Mouse (Mus musculus) neural tube, embryonic 12.5 days (tissue): ENCODE data around the gene Smu1. TPM values are rescaled to one million over a fixed set of nuclear protein-coding genes. Genes with fewer than 3 reads are reported as not detected.
A peak's percentile ranks its signal among the peaks of the same experiment; 100 is the strongest.
"Not testable (repeated sequence)": the region's sequence is repeated elsewhere in the genome, so short reads cannot be mapped to it uniquely, and the experiment has no call there.

ENCODE experiments used
- ATAC-seq: fragments of 200-750 bp; cut with Nextera tagmentation; 2 replicates; pipeline ENCODE4 v1.8.0; 2017; ENCODE audit warnings: low read depth, mild to moderate bottlenecking, moderate TSS enrichment, moderate library complexity; ENCODE audit not compliant: low FRiP score
- H3K27ac ChIP-seq: fragments of 300-500 bp; sonication (generic); 2 replicates; pipeline ENCODE4 v1.5.1; 2016
- H3K27me3 ChIP-seq: fragments of 300-500 bp; sonication (generic); replicated peaks from 2 replicates; pipeline ENCODE4 v1.6.1; 2016; ENCODE audit warnings: mild to moderate bottlenecking
- H3K36me3 ChIP-seq: fragments of 300-500 bp; sonication (generic); 2 replicates; pipeline ENCODE4 v1.6.1; 2016; ENCODE audit warnings: mild to moderate bottlenecking
- H3K4me1 ChIP-seq: fragments of 300-500 bp; sonication (generic); 2 replicates; pipeline ENCODE4 v1.6.1; 2016
- H3K4me2 ChIP-seq: fragments of 300-500 bp; sonication (generic); replicated peaks from 2 replicates; pipeline ENCODE4 v1.6.1; 2016; ENCODE audit warnings: mild to moderate bottlenecking
- H3K4me3 ChIP-seq: fragments of 300-500 bp; sonication (generic); 2 replicates; pipeline ENCODE4 v1.5.1; 2016
- H3K9ac ChIP-seq: fragments of 300-500 bp; sonication (generic); 2 replicates; pipeline ENCODE4 v1.6.1; 2016; ENCODE audit warnings: mild to moderate bottlenecking
- H3K9me3 ChIP-seq: fragments of 300-500 bp; sonication (generic); 2 replicates; pipeline ENCODE4 v1.6.1; 2016; ENCODE audit warnings: mild to moderate bottlenecking
- WGBS: fragments of 180-500 bp; shearing (Covaris S2); methylation state at CpG from one replicate; pipeline ENCODE4 v1.1.7; 2016; 5-methylcytosine and 5-hydroxymethylcytosine counted together
- polyA plus RNA-seq: library from polyadenylated mRNA; unstranded; fragments of >200 nt; fragmentation: Nextera tagmentation; extraction: Ambion mirVana; gene quantifications from 2 replicates; pipeline ENCODE4 v1.2.1, GENCODE M21; 2016

The Smu1 gene
- polyA plus RNA-seq, result 141 and 145 TPM in 2 replicates

DNA sequence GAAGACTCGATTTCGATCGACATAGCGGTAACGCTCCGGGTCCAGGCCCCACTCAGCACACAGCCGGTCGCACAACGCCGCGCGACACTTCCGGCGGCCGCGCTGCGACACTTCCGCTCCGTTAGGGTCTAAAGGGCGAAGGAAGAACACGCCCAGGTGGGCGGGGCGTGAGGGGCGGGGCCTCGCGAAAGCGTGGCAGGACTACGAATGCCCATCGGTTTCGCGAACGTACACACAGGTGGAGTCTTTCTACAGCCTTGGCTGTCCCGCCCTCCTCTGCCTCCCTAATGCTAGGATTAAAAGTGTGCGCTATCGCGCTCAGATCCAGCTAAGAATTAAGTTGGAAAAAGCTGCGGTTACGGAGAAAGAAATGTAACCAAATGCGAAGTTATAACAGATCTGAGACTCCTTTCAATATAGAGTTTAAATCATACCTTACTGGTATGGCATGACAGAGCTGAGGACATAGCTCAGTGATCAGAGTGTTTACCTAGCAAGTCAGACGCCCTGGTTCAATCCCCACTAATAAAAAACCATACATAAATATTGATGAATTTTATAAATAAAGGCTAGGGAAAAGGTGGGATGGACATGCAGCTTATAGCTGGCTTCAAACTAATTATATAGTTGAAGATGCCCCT is at the start of gene Smu1:
Smu1 (minus strand) TSS at position 144 of the 641 bp plus-strand sequence.
- Histone ChIP-seq H3K9ac (peak within 1 kb of the TSS; percentile 86), H3K27ac (no peak within 1 kb of the TSS)
- ATAC-seq, result peak; percentile 98

DNA sequence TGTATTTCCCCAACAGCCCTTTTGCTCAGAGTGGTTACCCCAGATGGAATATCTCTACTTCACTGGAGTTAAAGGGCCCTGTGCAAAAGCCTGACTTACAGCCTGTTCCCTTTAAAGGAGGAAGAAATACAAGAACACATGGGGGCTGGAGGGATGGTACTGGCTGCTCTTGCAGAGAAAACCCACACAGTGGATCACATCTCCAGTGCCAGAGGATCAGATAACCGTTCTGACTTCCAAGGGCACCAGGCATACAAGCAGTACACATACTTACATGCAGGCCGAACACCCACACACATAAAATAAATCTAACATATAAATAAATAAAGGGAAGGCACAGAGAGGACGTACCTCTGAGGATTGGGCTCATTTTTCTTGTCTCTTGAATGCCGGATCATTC is 49.7 kb upstream of the Smu1 start:
- H3K36me3 ChIP-seq, result peaks cover 22% of the 10 kb centered on the region
- H3K9ac ChIP-seq, result no peak overlapping the region
- 90% methylated on average over 4 of the region's 4 CpGs for WGBS
- H3K27me3 ChIP-seq, result no peaks in the 10 kb centered on the region
- H3K4me3 ChIP-seq, result no peak overlapping the region
- no peaks in the 10 kb centered on the region for H3K9me3 ChIP-seq
- H3K4me1 ChIP-seq, result no peaks in the 10 kb centered on the region
- H3K27ac ChIP-seq, result no peak overlapping the region
- H3K4me2 ChIP-seq, result no peak overlapping the region
- ATAC-seq, result no peak

More for the DNA sequence above, at the start of gene Smu1:
- under 1% methylated on average over 40 of the region's 40 CpGs for WGBS
- peak within 1 kb of the TSS; percentile 82 for H3K4me3 ChIP-seq
- peak within 1 kb of the TSS; percentile 62 for H3K4me2 ChIP-seq
- no peaks in the 10 kb centered on the region for H3K9me3 ChIP-seq
- peaks cover 26% of the 10 kb centered on the region for H3K36me3 ChIP-seq
- no peaks in the 10 kb centered on the region; the same call in 1 of the 2 replicates for H3K27me3 ChIP-seq
- peaks cover 2% of the 10 kb centered on the region; the same call in 1 of the 2 replicates for H3K4me1 ChIP-seq

DNA sequence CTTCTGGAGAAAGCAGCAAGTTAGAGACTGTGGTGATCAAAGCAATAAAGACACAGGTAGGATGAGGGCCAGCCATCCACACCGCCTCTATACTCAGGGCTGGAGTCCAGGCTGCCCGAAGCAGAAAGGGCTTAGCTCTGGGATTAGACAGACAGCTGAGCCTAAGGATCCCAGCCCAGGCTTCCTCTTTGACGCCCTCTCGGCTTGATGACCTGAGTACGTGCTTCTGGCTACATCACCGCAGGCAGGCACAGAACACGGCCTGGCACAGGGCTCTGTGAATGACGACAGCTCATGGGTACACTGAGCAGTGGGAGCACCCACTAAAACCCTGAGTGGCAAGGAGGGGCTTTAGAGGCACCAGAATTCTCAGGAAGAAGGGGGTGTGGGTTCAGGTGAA is 47.7 kb upstream of the Smu1 start:
- Histone ChIP-seq H3K4me3 (no peak overlapping the region), H3K27me3 (no peaks in the 10 kb centered on the region), H3K9ac (no peak overlapping the region), H3K36me3 (peaks cover 17% of the 10 kb centered on the region), H3K27ac (no peak overlapping the region), H3K4me2 (no peak overlapping the region), H3K9me3 (no peaks in the 10 kb centered on the region), H3K4me1 (no peaks in the 10 kb centered on the region)
- no peak for ATAC-seq
- WGBS, result 91% methylated on average over 8 of the region's 8 CpGs

DNA sequence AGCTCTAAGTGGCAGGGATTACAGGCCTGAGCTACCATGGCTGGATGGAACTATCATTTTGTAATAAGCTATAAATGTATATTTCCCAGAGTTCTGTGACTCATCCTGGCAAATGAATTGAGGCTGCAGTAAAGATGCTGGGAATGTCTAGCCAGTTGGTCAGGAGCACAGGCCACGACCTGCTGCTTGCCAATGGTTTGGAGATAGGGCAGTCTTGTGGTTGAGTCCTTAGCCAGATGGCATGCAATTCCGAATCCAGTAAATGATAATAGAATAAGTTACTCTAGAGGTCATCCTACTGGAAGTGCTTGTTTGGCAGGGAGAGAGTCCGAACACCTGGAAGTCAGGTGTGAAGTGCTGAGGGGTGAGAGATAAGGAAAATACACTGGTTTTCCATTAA is 45.1 kb upstream of the Smu1 start:
- 93% methylated on average over 3 of the region's 3 CpGs for WGBS
- ATAC-seq, result no peak
- H3K4me2 ChIP-seq, result no peak overlapping the region

DNA sequence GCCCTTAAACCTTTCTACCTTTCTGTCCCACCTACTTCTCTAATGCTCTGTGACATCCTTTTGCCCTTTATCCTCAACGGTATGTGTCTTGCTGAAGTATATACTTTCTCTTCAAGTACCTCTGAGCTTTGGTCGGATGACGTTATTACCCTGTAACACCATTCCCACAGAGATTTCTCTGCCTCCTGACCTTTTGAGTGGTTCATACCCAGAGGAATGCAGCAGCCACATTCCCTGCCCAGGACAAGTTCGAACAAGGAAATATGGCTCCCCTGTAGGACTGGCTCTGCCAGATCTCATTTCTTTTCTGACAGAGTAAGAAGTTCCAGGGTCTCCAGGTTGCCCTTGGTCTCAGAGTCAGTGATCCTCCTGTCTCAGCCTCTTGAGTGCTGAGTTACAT is 44.2 kb upstream of the Smu1 start:
- no peaks in the 10 kb centered on the region for H3K4me1 ChIP-seq
- no peak for ATAC-seq
- 93% methylated on average over 4 of the region's 4 CpGs for WGBS
- H3K9ac ChIP-seq, result no peak overlapping the region
- no peaks in the 10 kb centered on the region for H3K9me3 ChIP-seq
- H3K4me3 ChIP-seq, result no peak overlapping the region
- H3K36me3 ChIP-seq, result peaks cover 14% of the 10 kb centered on the region
- H3K4me2 ChIP-seq, result no peak overlapping the region
- no peak overlapping the region for H3K27ac ChIP-seq
- no peaks in the 10 kb centered on the region for H3K27me3 ChIP-seq

More for the DNA sequence above, 45.1 kb upstream of the Smu1 start:
- H3K4me1 ChIP-seq, result no peaks in the 10 kb centered on the region
- H3K27me3 ChIP-seq, result no peaks in the 10 kb centered on the region
- peaks cover 17% of the 10 kb centered on the region for H3K36me3 ChIP-seq
- H3K9me3 ChIP-seq, result no peaks in the 10 kb centered on the region
- H3K4me3 ChIP-seq, result no peak overlapping the region
- no peak overlapping the region for H3K27ac ChIP-seq
- H3K9ac ChIP-seq, result no peak overlapping the region

DNA sequence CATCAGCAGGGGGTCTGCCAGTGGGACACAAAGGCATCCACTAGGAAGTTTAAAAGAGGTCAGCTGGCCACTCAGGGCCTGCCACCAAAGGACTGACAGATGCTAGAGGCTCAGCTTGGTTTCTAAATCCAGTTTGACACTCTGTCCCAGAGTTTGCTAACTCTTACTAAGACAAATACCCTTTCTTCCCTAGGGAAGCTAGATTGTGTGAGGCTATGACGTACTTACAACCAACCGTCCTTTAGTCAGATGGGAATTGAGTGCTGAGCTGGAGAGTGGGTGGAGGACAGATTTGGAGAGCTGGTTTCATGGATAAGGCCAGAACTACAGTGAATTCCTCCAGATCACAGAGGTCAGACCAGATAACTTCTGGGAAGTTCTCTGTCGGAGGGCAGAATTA is 43.1 kb upstream of the Smu1 start:
- no peak for ATAC-seq
- H3K9ac ChIP-seq, result no peak overlapping the region
- no peaks in the 10 kb centered on the region for H3K27me3 ChIP-seq
- H3K9me3 ChIP-seq, result no peaks in the 10 kb centered on the region
- no peak overlapping the region for H3K27ac ChIP-seq
- WGBS, result 85% methylated on average over 3 of the region's 3 CpGs
- no peak overlapping the region for H3K4me2 ChIP-seq
- 0 out of 2 replicates have a peak, but pooled peaks cover 6% of the 10 kb centered on the region for H3K36me3 ChIP-seq
- no peak overlapping the region for H3K4me3 ChIP-seq
- no peaks in the 10 kb centered on the region for H3K4me1 ChIP-seq

DNA sequence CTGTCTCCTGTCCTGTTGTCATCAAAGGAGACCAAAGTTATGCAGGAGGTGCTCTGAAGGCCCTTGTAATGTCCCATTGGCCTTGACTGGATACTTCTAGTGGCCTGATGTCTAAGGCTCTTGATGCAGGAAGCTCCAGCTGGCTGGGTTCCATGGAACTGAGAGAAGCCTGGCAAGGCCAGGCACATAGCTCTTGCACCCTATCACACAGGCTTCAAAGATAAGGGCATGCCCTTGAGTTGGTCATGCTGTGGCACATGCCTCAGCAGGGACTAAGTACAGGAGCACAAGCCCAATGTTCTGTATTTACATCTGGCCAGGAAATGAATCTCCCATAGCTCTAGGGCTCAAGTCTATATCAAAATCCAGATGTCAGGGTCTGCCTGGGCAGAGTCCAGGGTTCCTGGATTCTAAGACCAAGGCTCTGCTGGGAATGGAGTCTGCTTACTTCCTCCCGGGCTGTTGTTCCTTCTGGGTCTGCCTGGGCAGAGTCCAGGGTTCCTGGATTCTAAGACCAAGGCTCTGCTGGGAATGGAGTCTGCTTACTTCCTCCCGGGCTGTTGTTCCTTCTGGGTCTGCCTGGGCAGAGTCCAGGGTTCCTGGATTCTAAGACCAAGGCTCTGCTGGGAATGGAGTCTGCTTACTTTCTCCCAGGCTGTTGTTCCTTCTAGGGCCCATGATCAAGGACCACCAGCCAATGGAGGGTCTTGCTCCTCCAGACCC is 41.3 kb upstream of the Smu1 start:
- H3K4me1 ChIP-seq, H3K4me3 ChIP-seq, H3K4me2 ChIP-seq, H3K9ac ChIP-seq, H3K9me3 ChIP-seq, H3K27ac ChIP-seq, H3K36me3 ChIP-seq, ATAC-seq, H3K27me3 ChIP-seq: not testable (repeated sequence)
- WGBS, result 90% methylated on average over 2 of the region's 2 CpGs

DNA sequence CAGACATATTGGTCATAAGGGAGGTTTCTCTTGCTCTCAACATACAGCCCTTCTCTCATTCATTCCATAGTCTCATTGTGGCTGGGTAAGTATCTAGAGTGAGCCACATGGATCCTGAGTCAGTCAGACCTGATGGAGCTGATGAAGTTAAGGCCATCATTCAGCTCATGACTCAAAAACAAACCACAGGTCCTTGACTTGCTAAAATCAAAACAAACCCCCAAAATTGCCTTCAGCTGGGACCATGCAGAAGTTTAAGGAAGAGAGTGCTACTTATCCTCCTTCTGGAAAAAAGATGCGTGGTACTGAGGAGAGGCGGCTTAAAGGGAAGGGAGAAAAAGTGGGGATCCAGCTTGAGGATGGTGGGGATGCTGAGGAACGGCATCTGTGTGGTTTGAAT is 38.0 kb upstream of the Smu1 start:
- WGBS, result 90% methylated on average over 3 of the region's 3 CpGs
- no peaks in the 10 kb centered on the region for H3K9me3 ChIP-seq
- no peaks in the 10 kb centered on the region for H3K27me3 ChIP-seq
- no peak overlapping the region for H3K4me3 ChIP-seq
- H3K27ac ChIP-seq, result no peak overlapping the region
- no peak overlapping the region for H3K4me2 ChIP-seq
- ATAC-seq, result no peak
- no peaks in the 10 kb centered on the region for H3K4me1 ChIP-seq
- no peak overlapping the region for H3K9ac ChIP-seq
- H3K36me3 ChIP-seq, result no peaks in the 10 kb centered on the region

DNA sequence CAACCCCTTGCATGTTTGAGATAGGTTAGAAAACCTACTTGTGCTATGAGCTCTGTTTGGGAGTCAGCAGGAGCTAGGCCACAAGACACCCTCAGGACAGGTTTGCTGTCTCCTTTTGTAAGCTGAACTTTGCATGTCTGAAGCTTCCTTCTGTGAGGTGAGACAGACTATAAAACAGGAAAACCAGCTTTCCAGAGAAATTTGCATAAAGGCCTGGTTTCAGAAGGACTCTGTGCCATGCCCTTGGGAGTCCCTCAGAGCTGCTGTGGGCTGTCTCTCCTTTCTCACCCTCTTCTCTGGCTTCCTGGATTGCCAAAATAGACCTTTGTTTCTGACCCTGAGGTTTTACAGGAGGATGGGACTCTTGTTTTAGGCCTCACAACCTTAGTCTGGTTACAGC is 36.6 kb upstream of the Smu1 start:
- no peak overlapping the region for H3K4me3 ChIP-seq
- no peaks in the 10 kb centered on the region for H3K4me1 ChIP-seq
- H3K9me3 ChIP-seq, result no peaks in the 10 kb centered on the region
- no peak overlapping the region for H3K4me2 ChIP-seq
- H3K27ac ChIP-seq, result no peak overlapping the region
- H3K36me3 ChIP-seq, result no peaks in the 10 kb centered on the region
- no peak overlapping the region for H3K9ac ChIP-seq
- no peak for ATAC-seq
- H3K27me3 ChIP-seq, result no peaks in the 10 kb centered on the region

DNA sequence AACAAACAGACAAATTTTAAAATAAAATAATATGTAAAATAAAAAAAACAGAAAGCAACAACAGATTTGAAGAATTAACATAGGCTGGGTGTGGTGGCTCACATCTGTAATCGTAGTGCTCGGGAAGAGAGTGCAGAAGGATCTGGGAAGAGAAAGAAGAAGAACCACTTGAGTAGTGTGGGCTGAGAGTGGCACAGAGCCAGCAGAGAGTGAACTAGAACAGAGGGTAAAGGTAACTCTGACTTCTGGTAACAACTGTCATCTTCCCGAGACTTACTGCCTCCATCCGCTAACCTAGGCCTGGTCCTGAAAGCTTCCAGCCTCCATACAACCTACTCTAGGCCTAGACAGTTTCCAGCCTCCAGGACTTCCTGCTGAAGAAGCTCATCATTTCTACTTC is 33.5 kb upstream of the Smu1 start:
- ATAC-seq, result no peak
- H3K4me3 ChIP-seq, result no peak overlapping the region
- no peaks in the 10 kb centered on the region for H3K27me3 ChIP-seq
- H3K27ac ChIP-seq, result no peak overlapping the region
- H3K4me2 ChIP-seq, result no peak overlapping the region
- no peaks in the 10 kb centered on the region for H3K36me3 ChIP-seq
- no peaks in the 10 kb centered on the region for H3K4me1 ChIP-seq
- no peak overlapping the region for H3K9ac ChIP-seq
- no peaks in the 10 kb centered on the region for H3K9me3 ChIP-seq
- WGBS, result 94% methylated on average over 4 of the region's 4 CpGs

DNA sequence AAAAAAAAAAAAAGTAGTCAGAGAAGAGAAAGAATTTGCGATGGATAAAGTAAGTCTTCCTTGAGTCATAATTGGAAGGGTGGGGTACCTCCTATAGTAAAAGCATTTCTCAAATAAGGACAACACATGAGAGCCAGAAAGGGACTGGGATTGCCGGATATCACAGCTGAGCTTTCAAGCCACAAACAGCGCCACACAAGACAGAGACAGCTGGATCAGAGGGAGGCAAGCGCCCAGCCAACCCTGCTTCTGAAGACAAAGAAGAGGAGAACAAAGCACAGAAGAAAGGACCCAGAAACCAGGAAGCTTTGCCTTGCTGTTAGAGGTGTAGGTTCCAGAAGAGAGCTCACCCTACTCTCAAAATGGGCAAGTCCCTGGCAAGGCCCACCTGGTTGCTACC is 28.9 kb upstream of the Smu1 start:
- H3K4me1 ChIP-seq, result no peaks in the 10 kb centered on the region
- H3K27me3 ChIP-seq, result no peaks in the 10 kb centered on the region
- 77% methylated on average over 4 of the region's 4 CpGs for WGBS
- H3K4me2 ChIP-seq, result no peak overlapping the region
- H3K9ac ChIP-seq, result no peak overlapping the region
- H3K27ac ChIP-seq, result no peak overlapping the region
- H3K4me3 ChIP-seq, result no peak overlapping the region
- H3K36me3 ChIP-seq, result no peaks in the 10 kb centered on the region
- ATAC-seq, result no peak
- H3K9me3 ChIP-seq, result no peaks in the 10 kb centered on the region

DNA sequence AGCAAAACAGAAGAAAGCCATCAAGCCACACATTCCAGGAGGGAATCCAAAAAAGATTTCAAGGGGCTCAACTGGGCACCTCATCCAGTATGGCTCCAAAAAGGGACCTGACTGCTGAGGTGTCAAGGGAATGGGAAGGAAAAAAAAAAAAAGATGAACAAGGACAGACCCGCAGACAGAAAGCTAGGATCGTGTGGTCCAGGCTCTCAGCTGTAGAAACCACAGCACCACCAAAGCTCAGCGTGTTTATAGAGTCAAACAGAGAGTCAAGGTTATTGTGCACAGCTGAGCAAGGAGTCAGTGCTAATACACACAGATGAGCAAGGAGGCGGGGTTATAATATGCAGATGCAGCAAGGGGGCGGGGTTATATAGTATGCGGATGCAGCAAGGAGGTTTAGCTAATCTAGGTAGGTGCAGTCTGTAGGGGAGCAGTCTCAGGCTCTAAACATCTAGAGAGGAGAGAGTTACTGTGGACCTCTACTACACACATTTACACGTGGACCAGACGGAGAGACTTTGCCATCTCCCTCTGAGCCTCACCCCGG is 28.0 kb upstream of the Smu1 start:
- Histone ChIP-seq H3K4me3 (no peak overlapping the region), H3K9me3 (no peaks in the 10 kb centered on the region), H3K9ac (no peak overlapping the region), H3K4me1 (no peaks in the 10 kb centered on the region), H3K36me3 (no peaks in the 10 kb centered on the region), H3K27ac (no peak overlapping the region), H3K4me2 (no peak overlapping the region), H3K27me3 (no peaks in the 10 kb centered on the region)
- 79% methylated on average over 9 of the region's 9 CpGs for WGBS
- no peak for ATAC-seq
